Mouse (Mus musculus) MEL (cell line): ENCODE data around the gene Aldh4a1. TPM values are rescaled to one million over a fixed set of nuclear protein-coding genes. Genes with fewer than 3 reads are reported as not detected.

ENCODE experiments used
- DNase-seq: peaks from one replicate; pipeline ENCODE4 v3.0.0; 2011; ENCODE audit warnings: low read depth, low spot score
- H3K27ac ChIP-seq: 2 replicates; pipeline ENCODE4 v1.5.1; 2012; ENCODE audit warnings: low read depth, mild to moderate bottlenecking, control low read depth, low read length, moderate library complexity; ENCODE audit not compliant: control insufficient read depth
- H3K27me3 ChIP-seq, 2 experiments: fragments of 150-350 bp in 1 of 2; sonication (generic) in 1 of 2; 2 replicates each; pipeline ENCODE4 v1.6.1; 2012; ENCODE audit warnings: low read length in 2 of 2, mild to moderate bottlenecking in 2 of 2, improper control_type of control experiment in 1 of 2, moderate library complexity in 1 of 2; ENCODE audit not compliant: insufficient read depth in 2 of 2, control insufficient read depth in 1 of 2
- H3K36me3 ChIP-seq, 2 experiments: 2 replicates each; pipeline ENCODE4 v1.6.1; 2012 to 2014; ENCODE audit warnings: low read length in 2 of 2, improper control_type of control experiment in 1 of 2, inconsistent platforms in 1 of 2, mild to moderate bottlenecking in 1 of 2; ENCODE audit not compliant: insufficient read depth in 2 of 2, control insufficient read depth in 1 of 2
- H3K4me1 ChIP-seq, 2 experiments: fragments of 150-350 bp in 1 of 2; sonication (generic) in 1 of 2; 2 replicates each; pipeline ENCODE4 v1.6.1; 2012; ENCODE audit warnings: low read length in 2 of 2, improper control_type of control experiment in 1 of 2, mild to moderate bottlenecking in 1 of 2; ENCODE audit not compliant: insufficient read depth in 2 of 2, control insufficient read depth in 1 of 2
- H3K4me3 ChIP-seq, 2 experiments: fragments of 150-350 bp in 1 of 2; sonication (generic) in 1 of 2; 2 replicates each; pipeline ENCODE4 v1.5.1; 2012; ENCODE audit warnings: low read depth in 2 of 2, low read length in 2 of 2, mild to moderate bottlenecking in 2 of 2, moderate library complexity in 2 of 2, control low read depth in 1 of 2, improper control_type of control experiment in 1 of 2; ENCODE audit not compliant: control insufficient read depth in 1 of 2, insufficient read depth in 1 of 2
- H3K79me2 ChIP-seq: 2 replicates; pipeline ENCODE4 v1.6.1; 2012; ENCODE audit warnings: mild to moderate bottlenecking, low read length, moderate library complexity; ENCODE audit not compliant: control insufficient read depth, poor library complexity, insufficient read depth
- H3K9ac ChIP-seq: 2 replicates; pipeline ENCODE4 v1.6.1; 2012; ENCODE audit warnings: low read depth, mild to moderate bottlenecking, control low read depth, low read length, moderate library complexity; ENCODE audit not compliant: control insufficient read depth, poor library complexity, severe bottlenecking
- H3K9me3 ChIP-seq: fragments of 150-350 bp; sonication (generic); replicated peaks from 2 replicates; pipeline ENCODE4 v1.6.1; 2012; ENCODE audit warnings: mild to moderate bottlenecking, low read length, improper control_type of control experiment, moderate library complexity; ENCODE audit not compliant: insufficient read depth
- BHLHE40 ChIP-seq: IDR thresholded peaks from 2 replicates; pipeline ENCODE4 v1.6.1; 2012; ENCODE audit warnings: low read depth, mild to moderate bottlenecking, inconsistent platforms, low read length, improper control_type of control experiment, borderline replicate concordance
- CHD1 ChIP-seq: IDR thresholded peaks from 2 replicates; pipeline ENCODE4 v1.6.1; 2012; ENCODE audit warnings: low read depth, mild to moderate bottlenecking, inconsistent platforms, low read length, improper control_type of control experiment
- CTCF ChIP-seq, 3 experiments: IDR thresholded peaks in 2 of 3; conservative IDR thresholded peaks in 1 of 3; 2 replicates each; pipeline ENCODE4 v1.5.1; 2011 to 2012; ENCODE audit warnings: low read length in 3 of 3, low read depth in 2 of 3, mild to moderate bottlenecking in 2 of 3, improper control_type of control experiment in 1 of 3, inconsistent platforms in 1 of 3, mixed read lengths in 1 of 3, moderate library complexity in 1 of 3; ENCODE audit not compliant: control insufficient read depth in 1 of 3, insufficient read depth in 1 of 3, poor library complexity in 1 of 3, severe bottlenecking in 1 of 3
- E2F4 ChIP-seq: IDR thresholded peaks from 2 replicates; pipeline ENCODE4 v1.6.1; 2011; ENCODE audit warnings: low read depth, low read length, improper control_type of control experiment, borderline replicate concordance
- EP300 ChIP-seq, 2 experiments: IDR thresholded peaks; 2 replicates each; pipeline ENCODE4 v1.6.1; 2011; ENCODE audit warnings: improper control_type of control experiment in 2 of 2, low read length in 2 of 2, low read depth in 1 of 2, mild to moderate bottlenecking in 1 of 2
- ETS1 ChIP-seq: IDR thresholded peaks from 2 replicates; pipeline ENCODE4 v1.6.1; 2012; ENCODE audit warnings: low read depth, mild to moderate bottlenecking, inconsistent platforms, low read length, improper control_type of control experiment, moderate library complexity
- GABPA ChIP-seq: IDR thresholded peaks from 2 replicates; pipeline ENCODE4 v1.6.1; 2012; ENCODE audit warnings: low read depth, mild to moderate bottlenecking, inconsistent platforms, low read length, improper control_type of control experiment, moderate library complexity
- MAZ ChIP-seq: IDR thresholded peaks from 2 replicates; pipeline ENCODE4 v1.6.1; 2012; ENCODE audit warnings: low read depth, mild to moderate bottlenecking, inconsistent platforms, low read length, improper control_type of control experiment
- MYB ChIP-seq: IDR thresholded peaks from 2 replicates; pipeline ENCODE4 v1.6.1; 2011; ENCODE audit warnings: mild to moderate bottlenecking, low read depth, low read length, improper control_type of control experiment
- NELFE ChIP-seq: IDR thresholded peaks from 2 replicates; pipeline ENCODE4 v1.6.1; 2011; ENCODE audit warnings: low read depth, low read length, improper control_type of control experiment
- NRF1 ChIP-seq: IDR thresholded peaks from 2 replicates; pipeline ENCODE4 v1.6.1; 2014; ENCODE audit warnings: low read depth, mild to moderate bottlenecking, inconsistent platforms, low read length, improper control_type of control experiment, moderate library complexity; ENCODE audit not compliant: poor library complexity, insufficient read depth, severe bottlenecking
- POLR2AphosphoS2 ChIP-seq: IDR thresholded peaks from 2 replicates; pipeline ENCODE4 v1.6.1; 2011; ENCODE audit warnings: low read length, improper control_type of control experiment
- POLR2AphosphoS5 ChIP-seq: IDR thresholded peaks from 2 replicates; pipeline ENCODE4 v1.6.1; 2012; ENCODE audit warnings: low read depth, borderline replicate concordance, mild to moderate bottlenecking, inconsistent platforms, low read length, moderate library complexity, mixed read lengths
- SIN3A ChIP-seq: IDR thresholded peaks from 2 replicates; pipeline ENCODE4 v1.6.1; 2012; ENCODE audit warnings: low read length, improper control_type of control experiment, inconsistent platforms
- TBP ChIP-seq: IDR thresholded peaks from 2 replicates; pipeline ENCODE4 v1.8.0; 2011; ENCODE audit warnings: low read depth, low read length, improper control_type of control experiment
- TCF12 ChIP-seq: IDR thresholded peaks from 2 replicates; pipeline ENCODE4 v1.6.1; 2014; ENCODE audit warnings: low read depth, mild to moderate bottlenecking, inconsistent platforms, low read length, improper control_type of control experiment, moderate library complexity
- ZMIZ1 ChIP-seq: IDR thresholded peaks from 2 replicates; pipeline ENCODE4 v1.6.1; 2012; ENCODE audit warnings: low read depth, mild to moderate bottlenecking, inconsistent platforms, low read length, improper control_type of control experiment, moderate library complexity
- ZNF384 ChIP-seq: IDR thresholded peaks from 2 replicates; pipeline ENCODE4 v1.6.1; 2012; ENCODE audit warnings: low read depth, mild to moderate bottlenecking, inconsistent platforms, low read length, improper control_type of control experiment
- polyA plus RNA-seq, 2 experiments: library from polyadenylated mRNA; stranded (reverse) in 1 of 2; unstranded in 1 of 2; fragments of >175 nt in 1 of 2; fragments of >200 nt in 1 of 2; gene quantifications; 2 replicates each; pipeline versions ENCODE4 v1.2.1 to v1.2.4; 2012; ENCODE audit warnings: low replicate concordance in 2 of 2, low read depth in 1 of 2; ENCODE audit not compliant: insufficient read length in 2 of 2, insufficient read depth in 1 of 2, missing spikeins in 1 of 2
- total RNA-seq: library from RNA; depleted of rRNA; stranded (reverse); fragments of 300-350 nt; gene quantifications from 2 replicates; pipeline ENCODE4 v1.2.3, GENCODE M21; 2012

Gene Aldh4a1
- total and polyA plus RNA-seq, 3 experiments, result 11.7 to 12.3 TPM; not detected in 1

GRCm38 (mm10) chr4:139640775-139641174 is 18.1 kb downstream of the Aldh4a1 start:
- H3K4me1 ChIP-seq, result peaks cover 0 to 4% of the 10 kb centered on the region in 2 experiments; a peak in 1 of 4 replicates
- no peak overlapping the region for H3K9ac ChIP-seq
- DNase-seq, result peak; percentile 38
- H3K36me3 ChIP-seq, result no peaks in the 10 kb centered on the region; a peak in 1 of 4 replicates
- no peak overlapping the region for H3K4me3 ChIP-seq
- no peak overlapping the region for H3K27ac ChIP-seq
- H3K9me3 ChIP-seq, result no peaks in the 10 kb centered on the region
- no peaks in the 10 kb centered on the region for H3K79me2 ChIP-seq
- TF ChIP-seq TCF12 (no peak), POLR2AphosphoS2 (no peak), MAZ (no peak), BHLHE40 (no peak), CHD1 (no peak), MYB (no peak), E2F4 (no peak), ZMIZ1 (no peak), SIN3A (no peak), TBP (no peak), ZNF384 (no peak), ETS1 (no peak), NELFE (no peak), EP300 (IDR thresholded peaks at IDR 0.05; ENCODE audit: low read depth in 1 of 2, low read length in 2 of 2) (no peak)
- no peaks in the 10 kb centered on the region for H3K27me3 ChIP-seq

GRCm38 (mm10) chr4:139641829-139642425 is 19.3 kb downstream of the Aldh4a1 start:
- Histone ChIP-seq H3K4me3 (no peak overlapping the region), H3K4me1 (peaks cover 0 to 4% of the 10 kb centered on the region in 2 experiments; a peak in 1 of 4 replicates), H3K27me3 (no peaks in the 10 kb centered on the region), H3K79me2 (no peaks in the 10 kb centered on the region), H3K36me3 (no peaks in the 10 kb centered on the region; a peak in 1 of 4 replicates), H3K9ac (no peak overlapping the region), H3K27ac (no peak overlapping the region), H3K9me3 (no peaks in the 10 kb centered on the region)
- TF ChIP-seq CTCF (IDR thresholded peaks at IDR 0.05 in 2 of 3, conservative IDR thresholded peaks at IDR 0.05 in 1 of 3; ENCODE audit: control insufficient read depth in 1 of 3, insufficient read depth in 1 of 3, low read depth in 2 of 3, low read length in 3 of 3, poor library complexity in 1 of 3, severe bottlenecking in 1 of 3), result no peak
- no peak for TF ChIP-seq NRF1
- no peak for TF ChIP-seq POLR2AphosphoS5
- TF ChIP-seq GABPA, result no peak
- no peak for TF ChIP-seq EP300 (IDR thresholded peaks at IDR 0.05; ENCODE audit: low read depth in 1 of 2, low read length in 2 of 2)
- no peak for DNase-seq
